Mouse (Mus musculus) layer of hippocampus, adult 9-11 months (tissue): Measurements from ENCODE around the gene Lifr.

Experiments used
- DNase-seq: peaks from one replicate; pipeline ENCODE4 v3.0.0; 2022

Gene Lifr

DNA sequence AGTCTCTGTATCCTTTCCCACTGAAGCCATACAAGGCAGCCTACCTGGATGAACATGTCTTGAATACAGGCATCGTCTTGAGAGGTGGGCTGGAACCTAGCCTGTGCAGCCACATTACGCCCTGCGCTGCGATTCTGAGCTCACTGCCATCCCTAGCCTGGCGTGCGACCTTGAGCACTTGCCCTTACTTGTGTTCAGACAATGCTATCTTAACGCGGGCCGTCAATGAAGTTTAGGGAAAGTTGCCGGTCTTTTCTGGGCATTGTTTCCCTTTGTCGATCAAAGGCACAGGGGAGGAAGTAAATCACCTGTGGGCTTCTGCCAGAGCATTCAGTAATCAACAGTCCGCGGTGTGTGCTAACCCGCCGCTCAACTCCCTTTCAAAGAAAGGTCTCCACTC lies 8.6 kb upstream of the Lifr start:
- no peak for DNase-seq

DNA sequence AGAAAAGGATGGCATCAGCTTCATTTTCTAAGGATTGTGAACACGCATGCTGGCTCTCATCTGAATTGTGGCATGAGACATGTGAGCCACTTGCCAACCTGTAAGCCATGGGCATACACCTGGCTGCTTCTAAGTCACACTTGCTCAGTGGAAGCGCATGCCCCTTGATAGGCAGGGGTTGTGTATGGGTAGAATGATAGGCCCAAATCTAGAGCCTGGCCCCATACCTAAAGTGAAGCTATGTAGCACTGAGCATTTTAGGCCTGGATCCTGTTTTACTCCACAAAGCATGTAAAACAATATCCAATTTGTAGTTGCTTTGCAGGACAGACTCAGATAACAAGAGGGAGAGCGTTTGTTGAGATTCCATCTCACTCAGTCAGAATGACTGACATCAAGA lies 7.5 kb upstream of the Lifr start:
- no peak for DNase-seq

DNA sequence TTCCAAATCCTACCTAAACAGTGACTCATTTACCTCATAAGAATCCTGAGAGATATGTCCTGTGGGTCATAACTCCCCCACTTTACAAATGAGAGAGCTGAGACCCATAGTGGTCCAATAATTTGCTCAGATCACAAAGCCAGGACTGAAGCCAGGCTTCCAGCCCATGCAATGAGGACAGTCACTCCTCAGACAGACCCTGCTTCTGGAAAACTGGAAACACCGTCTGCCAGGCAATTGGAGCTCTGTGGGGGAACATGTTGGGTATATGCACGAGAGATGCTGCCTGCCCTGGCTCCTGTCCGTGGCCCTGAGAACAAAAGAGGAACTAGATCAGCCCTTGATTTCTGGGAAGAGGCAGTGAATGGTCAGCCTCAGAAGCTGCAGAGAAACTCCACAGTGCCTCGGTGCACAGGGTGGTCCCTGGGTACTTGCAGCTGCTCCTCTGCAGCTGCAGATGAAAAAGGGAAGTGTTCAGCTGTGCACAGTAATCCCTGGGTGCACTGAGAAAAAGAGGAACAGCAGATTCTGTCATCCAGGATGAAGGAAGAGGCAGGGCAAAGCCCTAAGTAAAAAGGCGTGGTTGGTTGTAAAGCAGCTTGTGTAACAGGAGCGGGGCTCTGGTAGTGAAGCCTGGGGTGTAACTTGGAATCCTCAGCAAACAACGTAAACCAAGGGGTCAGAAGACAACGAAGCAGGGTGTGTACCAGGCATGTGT lies 5.5 kb upstream of the Lifr start:
- DNase-seq = peak; percentile 57

DNA sequence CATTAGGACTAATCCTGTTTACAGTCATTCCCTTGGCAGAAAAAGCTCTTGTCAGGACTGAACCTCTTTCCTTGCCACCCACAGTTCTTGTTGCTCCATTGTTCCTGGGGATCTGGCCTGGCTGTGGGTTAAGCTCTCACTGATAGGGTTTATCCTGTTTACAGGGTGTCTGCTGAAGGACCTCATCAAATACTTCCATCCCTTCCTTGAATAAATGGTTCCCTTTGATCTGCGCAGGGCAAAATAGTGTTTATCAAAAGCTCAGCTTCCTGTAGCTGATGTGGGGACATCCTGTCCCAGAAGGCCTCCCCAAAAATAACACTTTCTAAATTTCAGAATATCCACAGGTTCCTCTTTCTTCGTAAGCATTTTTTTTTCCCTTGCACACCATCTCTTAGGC lies 1.7 kb upstream of the Lifr start:
- DNase-seq = no peak

DNA sequence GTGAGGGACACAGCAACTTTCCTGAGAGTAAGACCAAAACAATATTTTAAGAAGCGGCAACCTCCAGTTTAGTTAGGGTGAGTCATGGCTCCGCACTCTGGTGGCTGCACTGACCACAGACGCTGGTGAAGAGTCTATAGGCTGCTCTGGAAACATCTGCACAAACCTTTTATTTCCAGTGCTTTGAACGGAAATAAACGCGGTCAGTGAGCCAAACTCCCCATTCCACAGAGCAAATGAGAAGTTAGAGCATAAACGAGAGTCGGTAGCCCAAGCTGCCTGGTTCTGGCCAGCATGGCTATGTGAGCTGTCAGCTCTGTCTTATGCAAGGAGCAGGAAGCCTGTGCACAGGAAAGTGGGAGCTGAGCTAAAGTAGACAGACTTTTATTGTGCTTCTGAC lies 1.9 kb downstream of the Lifr start:
- no peak for DNase-seq

DNA sequence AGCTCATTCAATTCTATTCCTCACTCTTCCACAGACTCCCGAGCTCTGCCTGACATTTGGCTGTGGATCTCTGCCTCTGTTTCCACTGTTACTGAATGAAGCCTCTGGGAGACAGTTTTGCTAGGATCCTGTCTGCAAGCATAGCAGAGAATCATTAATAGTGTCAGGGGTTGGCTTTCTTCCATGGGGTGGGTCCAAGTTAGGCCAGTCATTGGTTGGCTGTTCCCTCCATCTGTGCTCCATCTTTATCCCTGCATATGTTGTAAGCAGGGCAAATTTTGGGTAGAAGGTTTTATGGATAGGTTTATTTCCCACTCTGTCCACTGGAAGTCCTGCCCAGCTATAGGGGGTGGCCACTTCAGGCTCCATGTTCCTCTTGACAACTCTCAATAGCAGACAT lies 9.0 kb downstream of the Lifr start:
- DNase-seq = no peak

DNA sequence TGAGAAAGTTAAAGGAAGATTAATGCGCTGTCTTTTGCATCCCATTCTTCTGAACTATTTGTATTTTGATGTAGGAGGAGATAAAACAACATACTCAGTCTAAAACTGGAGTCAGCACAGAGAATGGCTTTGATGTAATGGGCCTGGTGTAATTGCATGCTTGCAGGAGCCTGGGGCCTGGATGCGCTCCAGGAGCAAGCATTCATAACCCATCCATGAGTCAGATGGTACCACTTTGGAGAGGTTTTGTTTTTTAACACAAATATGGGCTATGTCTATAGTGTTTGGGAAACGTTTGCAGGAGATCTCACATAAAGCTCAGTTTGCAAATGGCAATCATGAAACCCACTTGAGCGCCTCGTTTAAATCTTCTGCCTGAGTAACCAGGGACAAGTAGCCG lies 9.8 kb downstream of the Lifr start:
- no peak for DNase-seq

DNA sequence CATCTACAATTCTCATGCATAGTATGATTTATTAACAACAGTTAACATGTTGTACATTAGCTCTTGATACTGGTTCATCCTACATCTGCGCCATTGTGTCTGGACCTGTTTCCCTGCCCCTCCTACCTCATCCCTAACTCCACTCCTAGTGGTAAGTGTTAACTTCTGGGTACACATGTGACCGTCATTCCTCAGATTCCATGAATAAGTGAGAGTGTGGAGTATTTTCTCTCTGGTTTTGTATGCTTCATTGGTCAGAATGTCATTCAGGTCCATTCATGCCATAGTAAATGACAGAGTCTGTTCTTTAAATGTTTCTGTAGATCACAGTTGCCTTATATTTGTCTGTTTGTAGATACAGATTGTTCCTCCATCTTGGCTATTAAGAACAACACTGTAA lies 12.6 kb downstream of the Lifr start:
- DNase-seq = no peak

DNA sequence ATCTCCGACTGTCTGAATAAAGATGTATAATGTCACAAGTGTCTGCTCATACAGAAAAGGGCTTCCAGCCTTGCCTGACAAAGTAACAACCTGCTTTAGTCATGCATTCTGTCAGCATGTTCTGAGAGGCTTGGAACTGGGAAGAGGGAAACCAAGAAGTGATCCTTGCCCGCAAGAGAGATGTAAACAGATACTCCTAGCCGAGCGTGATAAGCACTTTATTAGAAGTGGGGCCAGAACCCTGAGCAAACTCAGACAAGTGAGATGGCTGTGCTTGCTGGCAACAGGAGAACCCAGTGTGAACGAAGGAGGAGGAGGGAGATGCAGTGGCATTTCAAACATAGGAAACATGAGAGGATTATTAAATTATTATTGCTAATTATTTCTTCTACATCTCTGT lies 14.8 kb downstream of the Lifr start:
- no peak for DNase-seq

DNA sequence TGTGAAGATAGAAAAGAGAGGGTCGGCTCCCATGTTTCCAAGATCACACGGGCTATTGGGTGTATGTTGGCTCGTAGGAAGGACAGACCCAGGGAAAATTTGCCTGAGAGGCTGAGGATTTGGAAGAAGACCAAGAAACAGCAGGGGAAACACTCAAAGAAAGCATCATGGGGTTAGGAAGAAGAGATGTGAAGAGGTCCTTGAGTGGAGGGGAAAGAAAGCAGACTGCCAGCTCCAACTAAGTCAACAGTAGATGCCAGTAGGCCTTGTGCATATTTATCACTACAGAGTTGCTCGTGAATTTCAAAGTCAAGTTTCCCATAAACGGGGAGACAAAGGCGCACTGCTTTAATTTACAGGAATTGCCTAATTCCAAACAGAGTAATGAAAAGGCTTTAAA lies 17.7 kb downstream of the Lifr start:
- no peak for DNase-seq

DNA sequence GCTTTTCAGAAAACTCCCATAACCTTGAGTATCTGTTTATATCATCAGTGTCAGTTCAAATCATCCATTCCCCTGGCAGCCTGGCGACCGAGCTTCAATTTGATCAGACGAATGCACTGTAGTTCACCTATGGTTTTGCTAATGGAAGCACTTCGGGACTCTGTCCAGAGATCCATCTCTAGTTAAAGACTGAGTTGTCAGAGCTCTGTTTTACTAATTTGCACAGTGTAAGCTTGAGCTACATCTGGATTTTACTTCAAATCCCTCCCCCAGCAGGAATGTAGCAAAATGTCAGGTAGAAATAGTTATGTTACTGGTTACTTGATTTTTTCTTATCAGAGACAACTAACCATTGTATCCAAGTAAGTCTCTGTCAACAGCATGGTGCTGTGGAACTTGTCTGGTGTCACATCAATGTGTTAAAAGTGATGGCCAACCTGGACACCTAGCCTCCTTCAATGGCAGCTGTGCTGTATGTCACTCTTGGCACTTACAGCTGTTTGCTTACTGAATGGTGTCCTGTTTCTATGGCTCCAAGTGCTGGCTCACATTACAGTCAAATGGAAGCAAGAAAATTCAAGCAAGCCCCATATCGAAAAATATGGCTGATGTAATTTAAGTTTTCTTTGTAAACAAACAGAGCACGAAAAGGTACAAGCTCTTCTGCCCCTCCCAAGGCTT lies 22.0 kb downstream of the Lifr start:
- no peak for DNase-seq

DNA sequence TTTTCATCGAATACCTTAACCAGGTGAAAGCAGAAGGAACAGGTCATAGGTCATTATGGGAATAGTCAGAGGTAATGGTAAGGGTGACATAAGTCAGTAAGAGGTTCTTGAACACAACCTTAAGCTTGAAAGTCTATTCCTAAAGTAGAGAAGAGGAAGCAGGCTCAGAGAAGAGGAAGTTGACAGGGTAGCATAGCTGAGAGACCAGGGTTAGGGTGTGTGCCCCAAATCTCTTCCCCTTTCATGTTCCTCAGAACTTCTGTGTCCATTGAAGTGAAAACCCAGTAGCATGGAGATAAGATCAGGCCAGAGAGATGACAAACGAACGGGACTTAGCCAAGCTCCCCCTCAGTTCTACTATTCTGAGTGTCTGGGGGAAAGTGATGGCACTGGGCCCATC lies 23.5 kb downstream of the Lifr start:
- DNase-seq = no peak

DNA sequence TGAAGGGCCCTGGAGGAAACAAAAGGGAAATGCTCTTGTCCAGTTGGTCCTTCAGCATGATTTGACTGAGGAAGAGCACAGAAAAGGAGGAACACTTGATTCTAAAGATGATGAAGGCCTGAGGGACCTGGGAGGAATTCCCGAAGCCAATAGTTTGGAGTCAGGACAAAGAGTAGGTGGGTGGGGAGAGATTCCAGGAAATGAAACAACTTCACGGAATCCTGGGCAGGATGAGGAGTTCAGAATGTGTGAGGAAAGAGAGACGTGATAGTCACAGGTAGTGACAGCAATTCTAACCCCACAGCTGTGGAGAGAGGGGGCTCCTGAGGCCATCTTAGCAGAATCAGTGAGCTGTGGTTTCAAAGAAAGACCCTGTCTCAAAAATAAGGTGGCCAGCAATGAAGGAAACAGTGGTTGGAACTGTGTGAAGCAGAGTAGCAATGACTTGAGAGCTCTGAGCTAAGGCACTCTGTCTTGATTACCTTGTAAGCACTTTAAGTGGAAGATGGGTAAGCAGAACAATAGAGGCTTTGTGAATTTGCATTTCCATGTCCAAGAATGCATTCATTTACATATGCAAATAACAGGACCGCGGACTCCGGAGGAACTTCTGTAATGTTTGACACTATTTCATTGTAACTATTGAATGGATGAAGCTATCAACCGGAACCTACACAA lies 25.1 kb downstream of the Lifr start:
- DNase-seq = no peak

DNA sequence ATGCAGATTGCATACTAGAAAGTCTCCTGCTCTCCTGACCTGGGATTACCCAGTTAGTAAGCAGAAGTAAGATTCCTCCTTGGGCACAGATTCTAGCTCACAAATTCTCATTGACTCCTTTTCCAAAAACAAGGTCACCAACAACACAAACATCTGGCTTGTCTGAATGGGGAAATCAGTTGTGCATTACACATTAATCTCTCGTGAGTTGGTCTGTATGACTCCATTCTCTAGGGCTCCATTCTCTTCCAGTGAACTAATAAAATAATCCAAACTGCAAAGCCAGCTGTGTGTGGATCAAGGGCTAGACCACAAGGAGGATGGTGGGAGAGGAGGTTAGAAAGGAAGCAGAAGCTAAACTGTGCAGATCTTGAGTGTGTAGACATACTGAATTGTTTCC lies 25.8 kb downstream of the Lifr start:
- DNase-seq = no peak

DNA sequence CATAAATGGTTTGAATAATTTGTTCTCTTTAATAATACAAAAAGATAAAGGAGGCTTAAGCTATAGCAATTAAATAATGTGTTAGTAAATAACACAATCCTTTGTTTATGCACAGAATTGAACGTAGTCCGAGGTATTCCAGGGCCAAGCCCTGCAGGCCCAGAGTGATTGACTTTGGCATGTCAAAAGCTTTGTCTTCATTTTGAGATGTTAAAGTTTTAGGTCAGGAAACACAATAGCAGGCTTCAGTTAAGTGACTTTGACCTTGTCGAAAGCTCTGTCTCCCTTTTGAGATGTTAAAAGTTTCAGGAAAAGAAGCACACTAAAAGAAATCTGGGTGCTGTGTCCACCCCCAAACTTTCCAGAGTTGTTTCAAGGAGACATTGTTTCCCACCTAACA lies 26.3 kb downstream of the Lifr start:
- no peak for DNase-seq

DNA sequence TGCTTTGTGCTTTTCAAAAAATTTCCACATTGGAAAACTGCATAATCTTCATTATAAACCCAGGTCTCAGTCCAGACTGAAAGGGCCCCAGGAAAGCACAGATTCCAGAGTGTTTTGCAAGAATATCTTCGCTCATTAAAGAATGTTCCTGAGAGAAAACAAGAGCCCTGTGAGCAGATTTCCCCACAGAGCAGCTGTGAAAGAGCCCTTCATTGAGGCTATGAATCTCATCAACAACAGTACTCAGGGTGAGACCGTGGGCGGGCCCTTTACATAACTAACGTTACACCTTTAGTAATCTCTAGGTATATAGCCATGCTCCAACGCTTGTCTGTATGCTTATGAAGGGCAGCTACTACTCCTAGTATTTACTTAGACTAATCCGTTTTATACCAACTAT lies 27.5 kb downstream of the Lifr start:
- DNase-seq = no peak

DNA sequence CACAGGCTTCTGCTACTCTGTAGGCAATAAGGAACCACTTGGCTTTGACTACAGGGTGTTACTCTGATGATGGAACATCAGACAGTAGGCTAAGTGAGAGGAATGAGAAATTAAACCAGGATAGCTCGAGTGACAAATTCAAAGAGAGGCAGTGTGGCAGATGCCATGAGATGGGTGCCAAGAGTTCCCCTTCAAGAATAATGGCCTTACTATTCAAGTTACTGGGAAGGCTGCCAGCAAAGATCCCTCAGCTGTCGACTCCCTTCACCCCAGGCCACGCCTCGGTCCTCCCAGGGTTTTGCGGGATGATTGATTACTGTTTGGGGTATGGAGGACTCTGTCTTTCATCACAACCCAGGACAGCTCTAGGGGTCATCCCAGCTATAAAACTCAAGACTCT lies 28.4 kb downstream of the Lifr start:
- DNase-seq = peak; percentile 83

DNA sequence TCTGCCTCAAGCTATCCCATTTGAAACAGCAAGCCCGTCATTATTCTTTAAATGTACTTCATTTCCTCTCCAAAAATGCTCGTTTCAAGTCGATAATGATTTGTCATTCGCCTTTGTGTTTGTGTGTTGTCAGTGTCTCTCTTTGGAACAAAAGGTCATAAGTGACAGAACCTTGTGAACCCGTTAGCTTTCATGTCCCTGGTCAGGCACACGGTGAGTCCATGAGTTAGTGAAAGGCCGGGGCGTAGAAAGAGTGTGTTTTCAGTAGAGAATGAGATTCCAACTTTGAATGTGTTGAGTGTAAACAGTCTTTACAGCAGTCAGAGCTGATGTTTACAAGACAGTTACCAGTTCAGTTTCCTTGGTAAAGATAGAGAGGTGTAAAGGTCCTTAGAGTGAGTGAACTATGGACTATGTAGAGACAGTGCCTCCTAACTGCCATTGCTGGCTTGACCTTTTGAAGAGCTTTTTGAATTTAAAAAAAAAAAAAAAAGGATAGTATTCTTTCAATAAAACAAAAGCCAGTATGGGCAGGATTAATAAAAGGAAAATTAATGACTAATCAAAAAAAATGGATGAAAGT lies 29.6 kb downstream of the Lifr start:
- no peak for DNase-seq

DNA sequence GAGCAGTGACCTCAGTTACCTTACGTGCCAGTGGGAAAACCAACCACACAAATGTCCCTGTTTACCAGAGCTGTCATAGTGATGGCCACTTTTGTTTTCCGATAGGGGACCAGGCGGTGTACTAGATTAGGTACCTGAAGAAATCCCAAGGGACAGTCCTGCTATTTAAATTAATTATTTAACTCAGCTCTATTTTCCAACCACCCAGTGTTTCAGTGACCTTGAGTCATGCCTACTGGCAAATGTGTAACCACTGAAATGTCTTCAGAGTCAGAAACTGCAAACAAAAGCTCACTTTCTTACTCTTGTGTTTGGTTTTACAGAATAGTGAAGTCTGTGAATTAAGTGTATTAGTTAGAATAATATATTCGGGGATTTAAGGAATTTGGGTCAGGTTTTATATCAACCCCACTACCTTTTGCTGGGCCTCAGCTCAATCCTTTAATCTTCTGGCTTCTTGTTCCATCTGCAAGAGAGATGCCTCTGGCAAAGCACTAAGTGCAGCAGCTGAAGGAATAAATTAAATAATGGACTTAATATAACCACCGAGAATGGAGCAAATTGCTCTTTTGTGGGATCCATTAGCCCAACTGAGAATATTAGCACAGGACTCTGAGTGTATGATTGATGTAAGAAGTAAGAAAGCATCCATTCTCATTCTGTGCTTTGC lies 33.5 kb downstream of the Lifr start:
- no peak for DNase-seq

DNA sequence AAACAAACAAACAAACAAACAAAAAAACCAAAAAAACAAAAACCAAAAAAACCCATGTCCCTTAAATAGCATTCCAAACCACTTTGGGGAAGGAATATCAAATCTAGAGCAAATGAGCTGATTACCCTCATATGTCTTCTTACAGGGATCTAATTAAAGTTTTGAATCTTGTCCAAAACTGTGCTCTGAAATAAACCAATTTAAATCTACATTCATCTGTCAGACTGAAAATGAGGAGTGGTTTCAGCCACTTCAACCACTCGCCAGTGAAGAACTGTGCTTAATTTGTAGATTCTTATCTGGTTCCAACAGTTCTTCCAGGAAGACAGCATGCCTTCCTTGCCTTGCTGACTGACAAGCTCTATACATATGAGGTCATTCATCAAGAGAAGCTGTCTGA lies 35.8 kb downstream of the Lifr start:
- DNase-seq = no peak

DNA sequence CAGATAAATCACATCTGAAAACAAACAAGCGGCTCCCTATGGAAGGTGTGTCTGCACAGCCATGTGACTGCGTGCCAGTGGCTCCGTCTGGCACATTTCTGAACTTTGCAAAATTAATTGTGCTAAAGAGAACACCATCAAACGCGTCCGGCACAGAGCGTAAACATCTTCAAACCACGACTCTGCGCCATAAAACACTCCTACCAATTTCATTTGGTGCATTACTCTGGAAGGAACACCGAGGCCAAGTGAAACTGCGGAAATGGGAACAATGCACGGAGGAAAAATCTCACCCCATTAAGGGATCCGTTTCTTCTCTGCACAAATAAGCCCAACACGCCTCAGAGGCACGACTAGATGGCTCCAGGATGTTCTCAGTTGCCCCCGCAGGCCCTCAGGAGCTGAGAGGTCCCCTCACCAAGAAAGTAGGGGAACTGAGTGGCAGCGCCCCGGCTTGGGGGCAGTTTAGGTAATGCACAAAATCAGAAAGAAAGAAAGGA lies 38.3 kb downstream of the Lifr start:
- no peak for DNase-seq

DNA sequence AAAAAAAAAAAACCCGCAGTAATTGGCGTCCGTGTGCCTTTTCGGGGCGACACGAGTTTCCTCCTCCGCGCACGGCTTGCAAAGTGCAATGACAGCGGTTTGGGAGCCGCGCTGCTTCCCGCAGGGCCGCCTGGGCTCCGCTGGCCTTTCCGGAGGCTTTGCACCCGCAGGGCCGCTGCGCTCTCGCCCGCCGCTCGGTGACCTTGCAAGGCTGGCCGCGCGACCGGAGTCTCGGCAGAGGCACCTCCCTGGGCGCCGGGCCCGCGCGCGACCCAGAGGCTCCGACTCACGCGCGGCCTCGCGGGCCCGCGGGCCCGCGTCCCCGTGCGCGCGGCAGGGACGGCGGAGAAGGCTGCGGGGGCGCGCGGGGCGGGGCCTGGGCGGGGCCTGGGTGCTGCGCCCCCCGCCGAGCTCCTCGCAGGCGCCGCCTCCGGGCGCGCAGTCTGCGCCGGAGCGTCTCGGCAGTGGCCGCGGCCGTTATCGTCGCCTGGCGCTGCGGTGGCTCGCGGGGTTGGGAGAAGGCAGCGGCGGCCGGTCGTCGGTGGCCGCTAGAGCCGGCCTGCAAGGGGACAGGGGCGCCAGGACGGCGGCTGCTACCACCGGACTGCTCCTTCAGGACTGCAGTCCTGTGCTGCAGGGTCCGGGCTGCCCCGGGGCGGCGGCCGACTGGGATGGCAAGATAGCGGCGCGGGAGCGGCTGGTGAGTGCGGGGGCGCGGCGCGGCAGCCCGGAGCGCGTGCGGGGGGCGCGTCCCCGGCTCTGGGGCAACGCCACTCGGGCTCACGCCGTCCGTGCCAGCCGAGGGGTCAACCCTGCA lies 38.9 kb downstream of the Lifr start:
- peak; percentile 86 for DNase-seq

DNA sequence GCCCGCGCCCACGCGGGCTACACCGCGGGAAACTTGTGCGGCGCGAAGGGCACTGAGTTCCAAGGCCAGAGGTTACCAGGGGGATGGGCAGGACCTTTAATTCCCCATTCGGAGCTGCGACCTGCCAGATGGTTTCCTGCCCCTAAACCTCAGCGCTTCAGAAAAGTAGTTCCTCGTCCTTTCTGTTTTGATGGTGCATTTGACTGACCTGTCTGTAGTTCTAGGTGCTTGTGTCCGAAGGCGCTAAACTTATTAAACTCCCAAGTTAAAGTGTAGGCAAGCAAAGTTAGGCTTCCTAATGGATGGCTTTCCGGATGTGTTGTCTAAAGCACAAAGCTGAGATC lies 39.5 kb downstream of the Lifr start:
- no peak for DNase-seq
